Mouse (Mus musculus): ENCODE data around the gene Map3k12.

Gene Map3k12

GRCm38 (mm10) chr15:102503924-102504782 is 12.7 kb downstream of the Map3k12 start:
- DNase-seq (ENCODE audit: low read depth in 2 of 2, low spot score in 2 of 2): no peak

- no peak for DNase-seq (ENCODE audit: low read depth in 2 of 2, low spot score in 2 of 2)
Measured at GRCm38 (mm10) chr15:102503447-102503846, 13.4 kb downstream of the Map3k12 start, which contains the start of gene Gm10337. Gm10337 (plus strand) TSS chr15:102503722.

DNA sequence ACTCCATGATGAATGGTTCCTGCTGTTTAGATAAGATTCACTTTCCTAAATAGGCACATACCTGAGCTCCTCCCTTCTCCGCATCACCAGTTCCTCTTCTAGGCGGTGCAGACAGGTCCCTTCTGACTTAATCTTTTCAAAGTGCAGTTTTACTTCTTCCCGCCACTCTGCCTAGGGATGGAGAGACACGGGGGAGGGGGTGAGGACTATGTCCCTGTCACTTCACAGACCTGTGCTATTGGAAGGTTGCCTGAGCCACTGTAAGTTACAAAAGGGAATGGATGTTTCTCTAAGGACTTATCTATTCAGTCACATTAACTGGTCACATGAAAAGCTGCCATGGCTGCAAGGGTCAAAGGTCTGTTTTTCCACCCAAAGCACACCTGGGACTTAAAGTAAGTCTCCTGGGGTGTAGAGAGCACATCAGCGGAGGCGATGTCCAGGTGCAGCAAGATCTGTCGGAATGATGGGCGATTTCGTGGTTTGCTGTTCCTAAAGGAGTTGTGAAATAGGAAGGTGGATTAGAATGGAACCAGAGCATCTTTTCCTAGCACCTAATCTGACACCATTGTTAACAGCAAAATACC is 14.5 kb downstream of the Map3k12 start:
- DNase-seq (ENCODE audit: low read depth in 2 of 2, low spot score in 2 of 2): no peak

DNA sequence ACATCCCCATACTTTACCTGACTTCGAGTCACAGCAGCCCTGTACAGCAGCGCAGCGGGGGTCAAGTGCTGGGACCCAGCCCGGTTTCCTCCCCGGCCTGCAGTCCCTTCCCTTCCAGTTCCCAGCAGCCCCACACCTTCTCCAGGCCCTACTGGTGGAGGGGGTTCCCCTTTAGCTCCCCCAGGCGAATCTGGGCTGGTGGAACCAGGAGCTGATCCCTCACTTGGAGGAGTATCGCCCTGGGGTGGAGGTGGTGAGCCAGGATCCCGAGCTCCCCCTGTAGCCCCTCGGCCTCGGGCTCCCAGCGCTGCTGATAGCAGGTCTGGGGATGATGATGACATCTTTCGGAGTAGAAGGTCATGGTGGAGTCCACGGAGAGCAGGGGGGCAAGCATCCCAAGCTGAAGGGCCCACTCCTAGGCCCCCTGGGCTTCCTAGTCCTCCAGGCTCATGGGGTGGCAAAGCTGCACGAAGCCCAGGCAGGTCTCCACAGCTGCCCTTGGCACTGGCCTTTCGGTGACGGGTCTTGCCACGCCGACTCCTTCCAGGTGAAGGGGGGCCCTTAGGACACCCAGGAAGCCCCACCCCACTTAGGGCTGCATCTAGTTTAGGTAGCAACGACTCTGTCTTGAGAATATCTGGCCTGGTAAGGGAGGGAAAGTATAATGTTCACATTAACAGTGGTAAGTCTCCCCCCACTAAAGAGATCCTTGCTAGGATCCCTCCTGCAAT is 15.6 kb downstream of the Map3k12 start:
- no peak for DNase-seq (ENCODE audit: low read depth in 2 of 2, low spot score in 2 of 2)

DNA sequence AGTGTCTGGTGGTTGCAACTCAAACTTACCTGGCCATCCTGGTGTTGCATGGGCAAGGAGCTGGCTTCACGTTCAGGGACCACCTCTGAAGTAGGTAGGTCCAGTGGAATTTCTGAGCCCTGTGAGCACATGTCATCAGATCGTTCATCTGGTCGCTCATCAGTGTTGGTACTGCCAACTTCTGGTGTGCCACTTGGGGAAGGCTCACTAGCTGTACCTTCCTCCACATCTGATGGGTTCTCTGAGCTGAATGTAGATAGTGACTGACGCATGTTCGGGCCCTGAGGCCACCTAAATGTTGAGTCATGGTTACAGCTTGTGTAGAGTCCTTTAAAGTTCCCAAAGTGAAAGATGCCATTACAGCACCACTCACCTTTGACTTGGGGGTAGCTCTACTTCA is 16.4 kb downstream of the Map3k12 start:
- no peak for DNase-seq (ENCODE audit: low read depth in 2 of 2, low spot score in 2 of 2)

- DNase-seq (ENCODE audit: low read depth in 2 of 2, low spot score in 2 of 2): no peak
Measured at GRCm38 (mm10) chr15:102499851-102500250, 17.0 kb downstream of the Map3k12 start.

DNA sequence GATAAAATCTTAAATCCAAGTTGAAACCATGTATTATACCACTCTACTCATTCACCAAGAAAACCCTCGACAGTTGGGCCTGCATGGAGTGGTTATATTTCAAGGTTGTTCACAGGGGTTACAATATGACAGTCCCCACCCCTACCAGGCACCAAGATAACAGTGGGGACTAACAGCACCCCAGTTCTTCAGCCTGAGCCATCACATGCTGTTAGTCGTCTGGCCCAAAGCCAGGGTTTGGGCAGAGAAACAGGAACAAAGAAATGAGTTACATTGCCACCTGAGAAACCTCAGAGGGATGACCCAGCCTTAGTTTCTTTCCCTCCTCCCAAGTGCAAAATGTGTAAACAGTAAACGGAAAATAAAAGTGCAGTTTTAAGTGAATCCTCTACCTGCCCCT is 17.5 kb downstream of the Map3k12 start:
- no peak for DNase-seq (ENCODE audit: low read depth in 2 of 2, low spot score in 2 of 2)

DNA sequence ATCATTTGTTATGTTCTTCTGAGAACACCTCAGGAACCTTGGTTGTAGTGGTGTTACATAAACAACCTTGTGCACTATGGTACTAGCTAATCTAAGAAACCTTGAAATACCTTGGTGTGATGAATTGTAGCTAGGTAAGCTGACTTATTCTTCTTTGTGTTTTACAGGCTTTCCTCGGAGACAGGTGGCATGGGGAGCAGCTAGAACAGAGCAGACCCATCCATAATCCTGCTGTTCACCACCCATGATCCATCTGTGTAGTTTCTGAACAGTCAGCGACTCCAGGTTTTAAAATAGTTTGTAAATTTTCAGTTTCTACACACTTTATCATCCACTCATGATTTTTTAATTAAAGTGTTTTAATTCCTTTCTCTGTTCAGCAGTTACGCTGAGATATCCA is 18.5 kb downstream of the Map3k12 start:
- DNase-seq (ENCODE audit: low read depth in 2 of 2, low spot score in 2 of 2): no peak

DNA sequence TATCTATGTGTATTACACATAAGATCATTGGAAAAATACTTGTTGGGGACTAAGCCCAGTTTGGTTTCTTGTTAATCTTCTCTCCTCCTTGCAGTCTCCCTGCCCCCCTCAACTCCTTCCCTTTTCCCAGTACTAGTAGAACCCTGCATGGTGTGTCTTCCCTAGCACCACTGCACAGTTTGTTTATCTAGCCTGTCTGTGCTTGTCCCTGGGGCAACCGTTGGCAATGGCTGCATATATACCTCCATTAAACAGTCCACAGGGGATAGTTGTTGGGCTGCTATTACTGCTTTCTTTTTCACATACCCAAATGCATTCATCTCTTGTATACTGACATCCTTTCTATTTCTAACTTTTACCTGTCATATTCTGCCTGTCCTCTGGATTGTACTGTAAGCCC is 29.2 kb downstream of the Map3k12 start:
- no peak for DNase-seq (ENCODE audit: low read depth in 2 of 2, low spot score in 2 of 2)

GRCm38 (mm10) chr15:102485853-102486252 is 31.0 kb downstream of the Map3k12 start:
- no peak for DNase-seq (ENCODE audit: low read depth in 2 of 2, low spot score in 2 of 2)

GRCm38 (mm10) chr15:102483136-102483535 is 33.7 kb downstream of the Map3k12 start:
- DNase-seq (ENCODE audit: low read depth in 2 of 2, low spot score in 2 of 2): no peak

DNA sequence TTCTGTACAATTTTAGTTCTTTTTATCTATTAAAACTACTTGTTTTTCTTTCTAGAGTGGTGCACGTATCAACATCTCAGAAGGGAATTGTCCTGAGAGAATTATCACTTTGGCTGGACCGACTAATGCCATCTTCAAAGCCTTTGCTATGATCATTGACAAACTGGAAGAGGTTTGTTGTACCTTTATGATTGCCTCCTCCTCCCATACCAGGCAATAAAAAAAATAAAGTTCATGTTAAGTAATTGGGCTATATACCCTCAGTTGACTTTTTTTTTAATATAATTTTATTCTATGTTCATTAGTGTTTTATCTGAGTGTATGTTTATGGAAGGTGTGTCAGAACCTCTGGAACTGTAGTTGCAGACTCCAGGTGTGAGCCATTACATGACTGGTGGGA is 42.3 kb downstream of the Map3k12 start:
- DNase-seq (ENCODE audit: low read depth in 2 of 2, low spot score in 2 of 2): no peak

- DNase-seq (ENCODE audit: low read depth in 2 of 2, low spot score in 2 of 2): no peak
Measured at GRCm38 (mm10) chr15:102473246-102473645, 43.6 kb downstream of the Map3k12 start.

DNA sequence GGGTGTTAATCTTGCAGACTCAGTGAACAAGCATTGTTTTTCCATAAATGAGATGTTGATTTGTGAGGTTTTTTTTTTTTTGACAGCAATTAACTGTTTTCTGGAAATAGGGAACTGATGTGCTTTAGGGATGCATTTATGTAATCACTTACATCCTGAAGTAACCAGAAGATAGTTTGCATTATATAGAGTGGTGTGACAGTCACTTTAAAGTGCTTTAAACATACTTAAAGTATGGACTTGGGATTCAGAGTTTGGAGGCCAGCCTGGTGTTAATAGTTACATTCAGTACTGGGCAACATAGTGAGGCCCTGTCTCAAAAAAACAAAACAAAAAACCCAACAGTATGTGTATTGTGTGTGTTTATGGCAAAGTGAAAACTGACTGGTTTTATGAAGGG is 45.1 kb downstream of the Map3k12 start:
- DNase-seq (ENCODE audit: low read depth in 2 of 2, low spot score in 2 of 2): no peak

GRCm38 (mm10) chr15:102471295-102471645 is 45.6 kb downstream of the Map3k12 start:
- no peak for DNase-seq (ENCODE audit: low read depth in 2 of 2, low spot score in 2 of 2)

DNA sequence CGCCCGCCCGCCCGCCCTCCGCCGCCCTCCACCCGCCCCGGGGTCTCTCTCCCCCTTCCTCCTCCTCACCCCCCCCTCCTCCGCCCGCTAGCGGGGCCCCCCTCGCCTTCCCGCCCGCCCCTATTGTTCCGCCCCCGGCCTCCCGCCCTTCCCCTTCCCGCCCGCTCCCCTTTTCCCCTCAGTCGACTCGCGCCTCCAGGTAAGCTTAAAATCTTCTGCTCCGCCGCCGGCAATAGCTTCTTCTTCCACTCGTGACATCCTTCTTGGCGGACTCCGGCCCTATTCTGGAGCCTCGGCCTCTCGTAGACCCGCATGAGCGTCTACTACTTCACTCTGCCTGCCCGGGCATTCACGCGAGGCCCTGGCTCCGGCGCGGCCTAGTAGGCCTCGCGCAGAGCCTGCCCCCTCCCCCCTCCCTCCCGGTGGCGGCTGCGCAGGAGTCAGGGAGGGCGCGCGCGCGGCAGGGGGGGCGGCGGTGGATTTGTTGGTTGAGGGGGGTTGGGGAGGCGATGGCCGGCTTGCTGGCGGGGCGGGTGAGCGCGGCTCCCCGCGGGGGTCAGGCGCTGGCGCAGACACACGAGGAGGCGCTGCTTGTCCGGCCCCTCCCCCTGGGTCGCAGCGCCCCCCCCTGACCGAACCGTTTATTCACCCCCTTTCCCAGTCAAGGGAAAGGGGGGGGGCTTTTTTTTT is 46.1 kb downstream of the Map3k12 start:
- peak; percentile 70 to 71 for DNase-seq (ENCODE audit: low read depth in 2 of 2, low spot score in 2 of 2)

- peak; percentile 93 to 95 for DNase-seq (ENCODE audit: low read depth in 2 of 2, low spot score in 2 of 2)
Measured at GRCm38 (mm10) chr15:102470183-102470604, 46.7 kb downstream of the Map3k12 start, which contains the start of gene Pcbp2. Pcbp2 (plus strand) TSS chr15:102470539.

DNA sequence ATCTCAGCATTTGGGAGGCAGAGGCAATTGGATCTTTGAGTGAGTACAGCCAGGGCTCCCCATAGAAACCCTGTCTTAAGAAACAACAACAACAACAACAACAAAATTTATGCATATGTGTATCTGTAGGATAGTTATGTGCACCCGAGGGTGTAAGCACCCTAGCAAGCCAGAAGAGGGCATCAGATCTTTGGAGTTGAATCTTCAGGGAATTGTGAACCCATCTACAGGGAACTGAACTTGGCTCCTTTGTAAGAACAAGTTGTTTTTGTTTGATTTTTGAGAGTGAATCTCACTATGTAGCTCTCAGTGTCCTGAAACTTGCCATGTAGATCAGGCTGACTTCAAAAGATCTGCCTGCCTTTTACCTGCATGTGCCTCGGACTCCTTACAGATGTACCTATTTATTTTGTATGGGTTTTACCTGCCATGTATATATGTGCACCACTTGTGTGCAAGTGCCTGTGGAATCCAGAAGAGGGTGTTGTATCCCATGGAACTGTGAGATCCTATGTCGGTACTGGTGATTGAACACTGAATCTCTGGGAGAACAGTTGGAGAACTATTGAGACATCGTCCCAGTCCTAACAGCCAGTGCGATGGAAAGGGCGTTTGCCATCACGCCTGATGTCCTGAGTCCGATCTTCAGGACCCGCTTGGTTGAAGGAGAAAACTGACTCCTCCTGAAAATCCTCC is 48.0 kb downstream of the Map3k12 start:
- no peak for DNase-seq (ENCODE audit: low read depth in 2 of 2, low spot score in 2 of 2)

GRCm38 (mm10) chr15:102463666-102464065 is 53.2 kb downstream of the Map3k12 start:
- DNase-seq (ENCODE audit: low read depth in 2 of 2, low spot score in 2 of 2): peak in 1 of 2 experiments; percentile 32

DNA sequence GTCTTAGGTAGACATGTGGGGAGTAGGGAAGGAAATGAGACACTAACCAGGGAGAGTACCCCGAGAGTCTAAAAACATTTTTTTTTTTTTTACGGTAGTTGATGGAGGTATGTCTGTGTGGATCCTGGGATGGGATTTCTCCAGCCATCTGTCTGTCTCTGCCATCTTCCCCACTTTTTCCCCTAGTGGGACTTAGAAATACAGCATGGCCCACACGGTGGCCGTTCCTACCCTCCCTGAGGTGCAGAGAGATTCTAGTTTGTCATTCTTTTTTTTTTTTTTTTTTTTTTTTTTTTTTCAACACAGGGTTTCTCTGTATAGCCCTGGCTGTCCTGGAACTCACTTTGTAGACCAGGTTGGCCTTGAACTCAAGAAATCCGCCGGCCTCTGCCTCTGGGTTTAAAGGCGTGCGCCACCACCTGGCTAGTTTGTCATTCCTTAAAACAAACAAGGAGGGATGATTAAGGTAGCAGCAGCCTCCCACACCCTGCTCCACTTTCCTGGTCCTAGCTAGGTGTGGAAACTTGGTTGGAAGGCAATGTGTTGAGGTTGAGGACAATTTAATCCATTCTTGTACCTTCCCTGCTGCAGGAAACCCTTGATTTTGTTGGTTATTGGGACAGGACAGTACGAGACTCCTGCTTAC is 55.3 kb downstream of the Map3k12 start:
- no peak for DNase-seq (ENCODE audit: low read depth in 2 of 2, low spot score in 2 of 2)

All from CD8-positive naive resting alpha-beta T cell, adult 2 months (primary cell).